Mouse (Mus musculus): ENCODE data around the gene Crls1. TPM values are rescaled to one million over a fixed set of nuclear protein-coding genes. Genes with fewer than 3 reads are reported as not detected.

Gene Crls1
- 10 to 100 TPM; 34.4 to 43.9 (median 39.4) TPM for total RNA-seq (2022)

DNA sequence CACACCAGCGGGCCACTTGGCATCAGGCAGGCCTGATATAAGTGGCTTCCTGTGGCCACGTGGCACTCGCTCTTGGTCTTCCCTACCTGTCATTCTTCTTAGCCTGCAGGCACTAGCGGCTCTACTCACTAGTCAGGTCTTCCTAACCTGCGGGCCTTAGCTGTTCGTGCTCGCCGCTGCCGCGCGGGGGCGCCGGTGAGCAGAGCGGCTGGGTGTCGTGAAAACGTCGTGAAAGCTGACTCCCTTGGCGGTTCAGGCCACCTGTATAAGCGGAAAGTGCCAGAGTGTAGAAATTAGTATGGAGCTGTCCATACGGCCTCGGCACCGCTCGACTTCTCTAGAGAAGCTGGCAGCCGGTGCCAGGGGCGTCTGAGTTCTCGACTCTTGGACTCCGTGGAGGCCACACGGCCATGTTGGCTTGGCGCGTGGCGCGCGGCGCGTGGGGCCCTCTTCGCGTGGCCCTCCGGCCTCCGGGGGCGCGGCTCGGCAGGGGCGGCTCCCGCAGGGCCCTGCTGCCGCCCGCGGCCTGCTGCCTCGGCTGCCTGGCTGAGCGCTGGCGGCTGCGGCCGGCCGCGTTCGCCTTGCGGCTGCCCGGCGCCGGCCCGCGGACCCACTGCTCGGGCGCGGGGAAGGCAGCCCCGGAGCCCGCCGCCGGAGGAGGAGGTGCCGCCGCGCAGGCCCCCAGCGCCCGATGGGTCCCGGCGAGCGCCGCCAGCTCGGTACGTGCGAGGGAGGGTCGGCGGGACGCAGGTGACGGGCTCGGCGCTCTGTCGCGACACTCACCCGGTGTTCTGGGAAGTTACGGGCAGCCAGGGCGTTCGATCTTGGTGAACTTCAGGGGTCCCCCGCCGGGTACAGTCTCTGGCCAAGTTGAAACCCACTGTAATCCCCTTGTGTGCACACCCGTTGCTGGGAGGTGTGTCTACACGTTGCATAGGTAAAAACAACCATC, at the start of gene Crls1:
Crls1 (plus strand) TSS at position 260 of the 952 bp plus-strand sequence.
- DNase-seq (ENCODE audit: low spot score in 2 of 2) = peak; percentile 90 to 96

DNA sequence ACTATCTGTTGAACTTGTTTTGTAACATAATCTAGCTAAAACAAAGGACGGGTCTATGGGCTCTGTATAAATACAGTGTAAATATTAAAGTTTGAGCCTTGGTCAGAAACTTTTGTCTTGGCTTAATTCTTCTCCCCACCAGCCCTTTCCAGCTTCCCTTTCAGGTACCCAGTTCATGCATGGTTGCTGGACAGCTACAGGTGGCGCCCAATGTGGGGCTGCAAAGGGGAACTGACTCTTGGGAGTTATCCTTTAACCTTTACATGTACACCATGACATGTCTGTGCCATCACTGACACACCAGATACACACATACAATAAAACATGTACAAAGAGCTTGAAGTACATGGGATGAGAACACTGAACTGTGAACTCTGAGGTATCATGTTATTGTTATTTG, 43.5 kb upstream of the Crls1 start:
- DNase-seq (ENCODE audit: low spot score in 2 of 2) = no peak

DNA sequence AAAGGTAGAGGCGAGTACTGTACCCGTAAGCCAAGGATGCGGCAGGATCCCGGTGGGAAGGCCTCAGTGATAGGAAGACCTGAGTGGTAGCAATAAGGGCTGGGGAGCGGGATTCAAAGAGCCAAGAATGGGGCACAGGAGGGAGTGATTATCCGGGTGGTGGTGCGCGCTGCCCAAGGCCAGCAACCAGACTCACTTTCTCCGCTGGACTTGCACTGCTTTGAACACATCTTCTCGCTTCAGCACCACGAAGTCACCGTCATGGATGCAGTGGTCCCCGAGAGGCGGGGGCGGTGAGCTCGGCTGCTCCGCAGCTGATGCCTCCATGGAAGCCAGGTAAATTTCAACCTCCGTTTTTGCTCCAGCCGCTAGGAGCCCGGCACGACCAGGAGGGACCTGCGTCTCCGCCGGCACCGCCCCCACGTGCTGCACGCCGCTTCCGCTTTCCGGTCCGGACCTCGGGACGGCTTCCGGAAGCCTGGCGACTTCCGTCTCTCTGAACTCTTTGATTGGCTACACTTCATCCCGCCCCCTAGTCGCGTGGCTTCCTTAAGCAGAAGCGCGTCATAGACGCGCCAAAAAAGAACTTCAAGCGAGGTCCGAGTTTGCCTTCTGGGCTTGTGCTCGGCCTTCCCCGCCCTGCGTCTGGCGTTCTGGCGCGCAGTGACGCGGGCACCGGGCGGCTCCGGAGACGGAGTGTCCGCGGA, 30.7 kb upstream of the Crls1 start, which contains the start of the genes Trmt6 and Mcm8:
Trmt6 (minus strand) TSS at position 448 of the 707 bp plus-strand sequence.
Mcm8 (plus strand) TSS at position 534 of the 707 bp plus-strand sequence.
- DNase-seq (ENCODE audit: low spot score in 2 of 2) = peak; percentile 82 to 85

DNA sequence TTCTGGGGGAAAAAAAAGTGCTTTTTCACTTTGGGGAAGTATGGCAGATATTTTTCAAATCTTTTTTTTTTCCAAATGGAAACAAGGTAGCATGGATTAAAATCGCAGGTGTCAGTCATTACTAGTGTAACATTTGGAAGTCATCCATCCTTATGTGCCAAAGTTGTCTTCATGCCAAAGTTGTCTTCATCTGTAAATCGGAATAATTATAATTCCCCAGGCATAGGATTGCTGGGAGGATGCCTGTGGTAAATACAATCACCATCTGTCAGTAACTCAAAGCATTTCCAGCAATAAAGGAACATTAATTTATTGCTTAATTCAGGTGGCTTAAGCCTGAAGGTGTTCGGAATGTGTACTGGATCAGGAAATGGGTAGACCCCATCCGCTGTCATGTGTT, 5.4 kb upstream of the Crls1 start:
- DNase-seq (ENCODE audit: low spot score in 2 of 2) = no peak

DNA sequence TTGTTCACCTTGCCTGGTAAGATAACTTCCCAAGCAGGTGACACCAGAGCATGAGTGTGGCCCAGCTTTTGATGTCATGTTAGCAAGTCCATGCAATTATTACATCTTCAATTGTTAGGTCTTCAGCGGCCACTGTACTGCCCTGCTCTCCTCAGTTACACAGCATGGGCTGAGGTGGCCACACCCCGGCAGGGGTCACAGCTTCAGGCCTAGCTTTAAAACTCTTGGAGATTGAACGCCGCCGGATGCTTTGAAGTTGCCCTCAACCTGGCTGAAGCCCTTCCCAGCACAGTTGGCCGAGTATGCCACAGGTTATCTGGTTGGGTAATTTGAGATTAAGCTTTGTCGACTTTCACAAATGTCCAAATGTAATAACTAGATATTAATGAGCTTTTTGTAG, 1.1 kb downstream of the Crls1 start:
- DNase-seq (ENCODE audit: low spot score in 2 of 2) = no peak

DNA sequence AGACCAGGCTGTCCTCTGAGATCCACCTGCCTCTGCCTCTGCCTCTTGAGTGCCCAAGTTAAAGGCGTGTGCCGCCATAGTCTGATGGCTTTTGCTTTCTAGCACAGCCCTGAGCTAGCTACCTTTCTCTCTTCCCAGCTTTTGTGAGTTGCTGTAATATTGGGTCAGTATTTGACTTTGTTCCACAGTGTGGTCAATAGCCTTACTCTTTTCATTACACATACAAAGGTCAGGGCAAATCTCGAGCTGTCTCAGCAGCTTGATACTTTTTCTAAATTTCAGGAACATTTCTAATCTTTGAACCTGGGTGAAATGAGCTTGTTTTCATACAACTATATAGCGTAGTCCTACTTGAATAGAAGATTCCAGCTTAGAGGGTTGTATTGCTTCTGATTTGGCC, 1.9 kb downstream of the Crls1 start:
- no peak for DNase-seq (ENCODE audit: low spot score in 2 of 2)

DNA sequence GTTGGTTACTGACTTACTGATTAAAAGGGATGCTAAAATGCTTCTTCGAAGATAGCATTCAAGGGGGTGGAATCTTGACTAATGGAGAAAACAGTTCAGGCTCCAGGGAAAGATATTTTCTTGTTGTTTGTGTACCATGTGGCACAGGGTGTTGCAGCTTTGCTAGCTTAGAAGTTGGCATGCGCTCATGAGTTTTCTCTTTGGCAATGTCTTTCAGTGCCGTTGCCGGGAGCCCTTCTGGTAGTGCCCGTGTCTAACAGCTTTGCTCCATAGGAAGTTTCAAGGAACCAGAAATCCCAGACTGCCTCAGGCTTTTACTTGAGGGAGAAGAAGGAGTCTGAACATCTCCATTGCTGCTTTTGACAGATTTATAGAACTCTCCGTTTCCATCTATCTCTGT, 2.7 kb downstream of the Crls1 start:
- DNase-seq (ENCODE audit: low spot score in 2 of 2) = peak; percentile 37 to 39

DNA sequence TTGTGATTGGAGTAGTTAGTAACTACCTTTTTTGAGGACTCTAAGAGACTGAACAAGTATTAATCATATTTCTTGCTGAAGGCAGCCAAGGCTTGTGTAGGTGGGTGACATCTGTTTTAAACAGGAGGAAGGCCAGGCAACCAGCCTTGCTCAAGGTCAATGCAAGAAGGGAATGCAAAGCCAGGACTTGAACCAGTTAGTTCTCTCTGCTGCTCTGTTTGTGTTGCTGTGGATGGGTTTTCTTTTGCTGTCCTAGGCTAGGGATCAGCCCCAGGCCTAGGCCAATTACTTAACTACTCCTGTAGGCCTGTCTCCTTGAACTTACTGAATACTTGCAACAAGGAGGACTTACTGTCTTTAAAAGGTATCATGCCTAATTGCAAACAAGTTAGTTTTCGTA, 6.6 kb downstream of the Crls1 start:
- no peak for DNase-seq (ENCODE audit: low spot score in 2 of 2)

DNA sequence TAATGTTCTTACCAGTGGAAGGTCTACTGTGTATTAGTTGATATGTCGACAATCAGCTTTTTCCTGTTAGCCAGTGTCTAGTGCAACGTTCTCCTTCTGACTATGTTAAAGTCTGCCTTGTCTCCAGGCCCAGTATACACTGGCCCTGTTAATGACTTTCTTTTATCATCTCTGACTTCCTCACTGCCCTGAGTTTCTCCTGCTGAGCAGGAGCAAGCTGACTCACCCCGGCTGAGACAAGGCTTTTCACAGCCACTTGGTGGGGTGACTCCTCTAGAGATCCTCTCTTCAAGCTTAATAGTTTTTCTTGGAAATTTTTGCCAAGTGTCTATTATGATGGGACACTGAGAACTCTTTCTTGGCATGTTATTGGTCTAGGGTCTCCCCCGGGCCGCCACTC, 9.9 kb downstream of the Crls1 start:
- no peak for DNase-seq (ENCODE audit: low spot score in 2 of 2)

DNA sequence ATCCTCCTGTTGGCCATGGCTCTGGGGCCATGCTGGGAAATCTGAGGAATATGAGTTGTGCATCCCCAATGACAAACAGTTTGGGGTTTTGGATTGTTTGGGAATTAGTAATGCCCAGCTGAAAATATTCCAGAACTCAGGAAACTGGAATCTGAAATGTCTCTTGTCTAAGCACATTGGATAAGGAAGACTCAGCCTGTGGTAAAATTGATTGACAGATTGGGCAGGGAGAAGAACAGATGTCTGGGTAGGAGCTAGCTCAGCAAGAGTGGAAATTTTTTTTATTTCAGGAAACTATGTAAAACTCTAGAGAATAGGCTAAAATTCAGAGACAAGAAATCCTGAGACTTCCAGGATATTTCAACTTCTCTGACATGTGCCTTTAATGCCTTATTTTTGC, 14.0 kb downstream of the Crls1 start:
- DNase-seq (ENCODE audit: low spot score in 2 of 2) = no peak

DNA sequence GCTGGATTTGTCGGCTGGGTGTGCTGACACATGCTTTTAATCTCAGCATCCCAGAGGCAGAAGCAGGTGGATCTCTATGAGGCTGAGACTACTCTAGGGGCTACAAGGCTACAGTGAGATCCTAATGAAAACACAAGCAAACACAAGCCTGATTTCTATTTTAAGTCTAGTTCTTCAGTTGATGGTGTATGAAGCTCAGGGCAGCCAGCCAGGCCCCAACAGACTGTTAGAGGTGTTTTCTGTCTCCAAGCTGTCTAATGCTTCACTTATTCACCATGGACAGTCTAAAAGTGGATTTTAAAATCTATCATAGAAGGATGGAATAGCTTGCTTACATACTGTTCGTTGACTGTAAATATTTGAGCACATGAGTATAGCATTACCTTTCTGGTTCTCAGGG, 15.0 kb downstream of the Crls1 start:
- DNase-seq (ENCODE audit: low spot score in 2 of 2) = peak in 1 of 2 experiments; percentile 54

DNA sequence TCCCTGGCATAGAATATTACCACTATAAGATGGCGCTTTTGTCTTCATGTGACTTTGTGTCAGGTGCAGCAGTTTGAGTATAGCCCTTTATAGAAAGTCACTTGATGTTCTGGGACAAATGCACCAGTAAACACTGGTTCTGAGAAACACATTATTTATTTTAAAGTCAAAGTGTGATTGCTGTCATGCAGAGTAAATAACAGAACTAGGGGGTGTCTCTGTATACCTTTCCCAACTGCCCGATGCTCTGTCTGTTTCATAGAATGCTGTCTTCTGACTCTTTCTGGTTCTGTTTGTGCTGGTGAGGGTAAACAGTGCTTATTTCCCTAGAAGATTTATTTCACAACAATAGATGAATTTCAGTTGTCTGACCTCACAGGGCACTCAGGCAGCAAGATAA, 16.9 kb downstream of the Crls1 start:
- no peak for DNase-seq (ENCODE audit: low spot score in 2 of 2)

DNA sequence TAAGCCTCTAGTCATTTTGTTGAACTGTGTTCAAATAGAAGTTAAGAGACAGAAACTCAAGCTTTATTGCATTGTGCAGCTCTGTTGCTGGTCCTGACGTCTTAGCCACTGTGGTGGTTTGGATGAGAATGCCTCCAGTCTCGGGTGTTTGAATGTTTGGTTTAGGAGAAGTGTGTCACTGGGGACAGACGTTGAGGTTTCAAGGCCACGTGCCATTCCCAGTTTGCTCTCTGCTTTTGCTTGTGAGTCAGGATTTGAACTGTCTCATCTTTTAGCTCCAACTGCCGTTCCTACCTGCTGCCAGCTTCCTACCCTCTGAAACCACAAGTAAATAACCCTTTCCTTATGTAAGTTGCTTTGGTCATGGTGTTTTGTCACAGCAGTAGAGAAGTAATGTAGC, 21.1 kb downstream of the Crls1 start:
- no peak for DNase-seq (ENCODE audit: low spot score in 2 of 2)

DNA sequence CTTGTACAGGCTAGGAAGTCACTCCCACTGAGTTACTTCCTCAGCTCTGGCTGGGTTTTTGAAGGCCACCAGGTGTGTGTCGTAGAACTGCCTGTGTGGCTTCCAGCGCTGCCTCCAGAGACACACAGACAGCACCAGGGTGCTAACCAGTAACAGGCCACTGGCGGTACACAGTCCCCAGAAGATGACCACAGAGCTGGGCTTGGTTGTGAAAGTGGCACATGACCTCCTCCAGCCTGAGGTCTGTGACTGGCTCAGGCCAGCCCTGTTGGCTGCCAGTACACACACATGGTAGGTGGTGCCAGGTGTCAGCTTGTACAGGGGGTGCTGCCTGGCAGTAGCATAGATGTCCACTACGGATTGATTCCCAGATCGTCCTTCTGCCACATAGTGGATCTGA, 23.2 kb downstream of the Crls1 start:
- DNase-seq (ENCODE audit: low spot score in 2 of 2) = no peak

DNA sequence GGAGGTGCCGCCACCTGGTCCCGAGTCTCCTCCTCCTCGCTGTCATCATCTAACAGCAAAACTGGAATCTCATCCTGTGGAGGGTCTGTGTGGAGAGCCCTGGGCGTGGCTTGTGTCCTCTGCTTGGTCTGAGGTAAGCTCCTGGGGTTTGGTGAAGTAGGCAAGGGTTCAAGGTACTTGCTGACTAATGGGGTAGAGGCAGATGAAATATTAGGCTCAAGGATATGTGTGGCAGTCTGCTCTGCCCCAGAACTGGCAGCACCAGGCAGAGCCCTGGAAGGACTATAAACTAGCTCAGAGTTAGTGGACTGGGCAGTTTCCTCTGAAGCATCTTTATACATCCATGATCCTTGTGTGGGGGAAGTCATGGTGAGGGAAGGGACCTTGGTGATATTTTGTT, 23.8 kb downstream of the Crls1 start:
- no peak for DNase-seq (ENCODE audit: low spot score in 2 of 2)

DNA sequence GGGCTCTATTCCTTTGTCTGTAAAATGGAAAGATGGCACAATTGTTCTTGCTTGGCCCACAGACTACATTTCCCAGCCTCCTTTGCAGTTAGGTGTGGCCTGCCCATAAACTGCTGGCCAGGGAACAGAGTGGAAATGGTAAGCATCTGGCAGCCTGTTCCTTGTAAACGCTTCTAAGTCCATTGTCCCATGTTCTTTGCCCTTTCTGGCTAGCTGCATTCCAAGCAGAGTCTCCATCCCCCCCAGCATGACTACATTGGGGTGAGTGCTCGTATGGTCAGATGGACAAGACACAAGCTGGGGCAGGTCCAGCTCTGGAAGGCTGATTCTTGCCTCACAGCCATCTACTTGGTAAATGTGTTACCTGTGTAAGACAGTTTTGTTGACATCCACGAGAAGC, 25.2 kb downstream of the Crls1 start:
- DNase-seq (ENCODE audit: low spot score in 2 of 2) = no peak

DNA sequence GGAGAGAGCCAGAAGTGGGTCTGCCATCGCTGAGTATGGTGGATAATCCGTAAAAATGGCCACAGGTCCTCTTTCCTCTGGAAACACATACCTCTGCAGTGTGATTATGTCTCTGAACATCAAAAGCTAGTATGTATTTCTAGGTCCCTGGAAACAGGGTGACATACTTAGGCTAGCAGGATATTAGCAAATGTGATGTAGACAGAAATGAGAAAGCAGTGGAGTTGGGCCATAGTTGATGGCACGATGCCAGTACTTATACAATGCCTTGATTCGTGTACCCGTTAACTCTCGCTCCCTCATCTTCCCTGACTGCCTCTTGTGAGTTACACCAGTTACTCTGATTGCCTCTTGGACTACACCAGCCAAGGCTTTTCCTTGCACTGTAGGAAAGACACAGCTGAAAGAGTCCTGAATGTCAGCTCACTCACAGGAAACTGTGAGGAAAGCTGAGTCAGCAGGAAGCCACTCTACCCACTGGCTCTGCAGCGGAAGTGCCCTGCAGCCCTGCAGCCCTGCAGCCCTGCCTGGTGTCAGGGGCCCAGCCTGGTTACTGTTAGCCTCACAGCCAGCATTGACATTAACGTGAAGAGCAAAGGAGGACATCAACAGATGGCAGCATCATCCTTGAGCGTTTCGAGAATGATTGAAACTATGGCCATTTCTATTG, 27.3 kb downstream of the Crls1 start:
- DNase-seq (ENCODE audit: low spot score in 2 of 2) = no peak

DNA sequence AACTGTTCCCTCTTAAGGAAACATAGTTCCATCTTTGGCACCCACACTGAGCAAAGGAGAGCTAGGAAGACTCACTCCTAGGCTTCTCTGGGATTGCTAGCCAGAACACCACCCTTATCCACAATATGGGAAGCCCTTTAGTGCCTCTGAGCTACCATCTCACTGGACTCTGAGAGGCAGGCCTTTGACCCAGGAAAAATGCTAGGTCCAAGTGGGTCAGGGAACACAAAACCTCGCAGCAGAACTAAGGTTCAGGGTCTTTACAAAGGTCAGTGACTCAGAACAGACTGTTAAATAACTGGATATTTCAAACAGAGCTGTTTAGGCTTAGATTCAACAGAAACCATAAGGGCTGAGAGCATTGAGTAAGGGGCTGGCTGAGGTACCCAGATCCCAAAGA, 30.5 kb downstream of the Crls1 start:
- no peak for DNase-seq (ENCODE audit: low spot score in 2 of 2)

DNA sequence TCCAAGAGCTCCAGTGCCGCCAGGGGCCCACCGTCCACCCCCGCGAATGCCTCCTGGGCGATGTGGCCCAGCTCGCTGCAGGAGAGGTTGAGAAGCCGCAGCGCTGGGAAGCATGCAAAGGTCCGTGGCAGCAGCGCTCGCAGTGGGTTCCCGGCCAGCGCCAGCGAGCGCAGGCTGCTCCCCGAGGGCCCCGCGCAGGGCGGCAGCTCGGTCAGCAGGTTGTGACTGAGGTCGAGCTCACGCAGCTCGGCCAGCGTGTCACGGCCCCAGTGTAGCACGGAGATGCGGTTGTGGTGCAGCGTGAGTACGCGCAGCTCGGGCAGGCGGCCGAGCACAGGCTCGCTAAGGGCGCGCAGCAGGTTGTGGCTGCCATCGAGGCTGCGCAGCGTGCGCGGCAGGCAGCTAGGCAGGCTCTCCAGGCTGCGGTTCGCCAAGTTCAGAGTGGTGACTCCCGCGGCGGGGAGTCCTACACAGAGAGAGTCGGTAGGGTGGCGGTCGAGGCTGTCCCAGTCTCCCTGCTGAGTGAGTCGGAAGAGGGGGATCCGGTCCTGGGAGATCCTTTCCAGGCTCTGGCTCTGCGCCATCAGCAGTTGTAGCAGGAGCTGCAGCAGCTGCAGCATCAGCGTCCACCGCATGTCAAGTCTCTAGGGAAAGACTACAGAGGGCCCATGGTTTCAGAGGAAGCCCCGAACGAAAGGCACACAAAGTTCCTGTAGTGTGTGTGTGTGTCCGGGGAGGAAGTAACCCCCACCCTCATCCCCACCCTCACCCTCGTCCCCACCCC, 33.0 kb downstream of the Crls1 start:
- peak in 1 of 2 experiments; percentile 15 for DNase-seq (ENCODE audit: low spot score in 2 of 2)

DNA sequence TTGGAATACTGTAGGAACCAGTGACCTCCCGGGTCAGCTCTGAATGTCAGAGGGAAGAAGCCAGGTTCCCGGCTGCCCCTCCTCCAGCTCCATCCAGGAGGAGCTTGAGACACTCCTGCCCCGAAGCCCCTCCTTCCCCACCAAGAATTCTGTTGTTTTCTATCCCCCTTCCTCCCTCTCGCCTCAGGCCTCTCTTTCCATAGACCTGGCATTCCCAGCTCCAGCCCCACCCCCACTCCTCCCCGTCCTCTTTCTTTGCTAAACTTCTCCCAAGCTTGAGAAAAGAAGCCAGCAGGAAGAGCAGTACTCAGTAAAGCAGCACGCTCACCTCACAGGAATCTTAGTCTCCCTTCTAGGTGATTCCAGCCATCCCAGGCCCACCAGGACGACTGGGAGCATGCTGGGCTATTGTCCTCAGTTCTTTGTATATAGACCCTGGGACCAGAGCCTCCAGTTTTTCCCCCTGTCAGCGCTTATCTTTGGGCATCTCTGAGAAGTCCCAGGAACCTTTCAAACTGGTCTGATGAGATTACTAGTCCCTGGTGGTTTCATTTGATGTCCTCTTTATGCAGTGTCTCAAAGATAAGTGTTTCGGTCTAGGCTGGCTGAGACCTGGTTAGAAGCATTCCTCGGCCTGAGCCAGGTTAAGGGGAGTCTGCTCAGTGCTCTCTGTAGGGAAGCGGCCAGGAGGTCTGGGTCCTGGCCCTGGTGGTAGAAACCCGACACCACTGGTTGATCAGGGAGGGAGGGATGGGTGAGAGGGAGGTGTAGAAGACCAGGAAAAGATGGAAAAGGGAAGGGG, 34.6 kb downstream of the Crls1 start, which contains the start of gene Lrrn4:
Lrrn4 (minus strand) TSS at position 48 of the 802 bp plus-strand sequence.
- no peak for DNase-seq (ENCODE audit: low spot score in 2 of 2)
